Mouse (Mus musculus) ES-Bruce4 (cell line): ENCODE results near the gene Cfap44.

Source experiments
- CTCF ChIP-seq: IDR thresholded peaks from one replicate; pipeline ENCODE4 v1.8.1; 2011; ENCODE audit warnings: low read depth, low read length
- EP300 ChIP-seq: IDR thresholded peaks from 2 replicates; pipeline ENCODE4 v1.6.1; 2011; ENCODE audit warnings: low read depth, low read length; ENCODE audit not compliant: insufficient read depth
- POLR2A ChIP-seq: IDR thresholded peaks from one replicate; pipeline ENCODE4 v1.8.1; 2011; ENCODE audit warnings: low read length; ENCODE audit not compliant: insufficient read depth

DNA sequence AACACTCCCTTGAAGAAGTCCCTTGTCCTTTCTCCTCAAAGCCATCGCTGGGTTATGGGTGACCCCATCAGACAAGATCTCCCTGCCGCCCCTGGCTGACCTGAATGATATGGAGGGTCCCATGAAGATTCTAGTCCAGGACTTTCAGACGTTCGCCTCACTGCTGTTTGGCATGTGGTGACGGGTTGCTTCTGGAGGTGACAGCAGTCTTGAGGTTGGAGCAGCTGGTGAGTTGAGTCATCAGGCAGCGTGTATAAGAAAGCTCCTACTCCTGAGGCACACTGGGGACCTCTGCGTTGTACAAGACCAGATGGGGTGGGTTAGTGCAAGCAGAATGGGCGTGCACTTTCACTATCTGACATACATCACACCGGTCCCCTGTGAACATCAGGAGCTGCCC is 92.0 kb downstream of the Cfap44 start:
- no peak for TF ChIP-seq CTCF
- TF ChIP-seq POLR2A, result no peak
- TF ChIP-seq EP300, result no peak
